Mouse (Mus musculus) olfactory bulb, adult 2 months (tissue): Measurements from ENCODE around the gene Kat5.

Source experiments
- CTCF ChIP-seq: fragments of 200-500 bp; IDR thresholded peaks from 2 replicates; pipeline ENCODE4 v1.5.1; 2012; ENCODE audit warnings: low read depth, mild to moderate bottlenecking, low read length, moderate library complexity; ENCODE audit not compliant: insufficient read depth
- POLR2A ChIP-seq: fragments of 200-500 bp; IDR thresholded peaks from 2 replicates; pipeline ENCODE4 v1.6.1; 2012; ENCODE audit warnings: mild to moderate bottlenecking, low read depth, low read length, moderate library complexity; ENCODE audit not compliant: insufficient read depth

- no peak for TF ChIP-seq POLR2A
- no peak for TF ChIP-seq CTCF
Measured at GRCm38 (mm10) chr19:5572331-5573125, 37.5 kb downstream of the Kat5 start.
